Mouse (Mus musculus): ENCODE measurements around the gene Stxbp2.

Stxbp2 gene

DNA sequence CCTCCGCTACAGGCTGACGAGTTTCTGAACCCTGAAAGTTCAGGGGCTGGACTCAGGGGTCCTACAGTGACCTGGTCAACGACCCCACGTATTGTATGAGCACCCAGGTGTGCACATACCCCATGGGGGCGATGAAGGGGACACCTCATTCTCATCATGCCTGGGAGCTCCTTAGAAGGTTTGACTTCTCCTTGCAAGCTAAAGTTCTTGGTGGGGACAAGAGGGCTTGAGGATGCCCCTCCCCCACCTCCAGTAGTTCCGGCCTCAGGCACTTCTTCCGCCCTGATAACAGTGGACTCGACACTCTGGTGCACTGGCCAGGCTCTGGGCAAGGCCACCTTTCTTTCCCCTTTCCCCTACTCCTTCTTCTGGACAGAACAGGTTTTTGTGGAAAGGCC, 722 bp downstream of the Stxbp2 start:
- DNase-seq (ENCODE audit: low read depth, low spot score): no peak

DNA sequence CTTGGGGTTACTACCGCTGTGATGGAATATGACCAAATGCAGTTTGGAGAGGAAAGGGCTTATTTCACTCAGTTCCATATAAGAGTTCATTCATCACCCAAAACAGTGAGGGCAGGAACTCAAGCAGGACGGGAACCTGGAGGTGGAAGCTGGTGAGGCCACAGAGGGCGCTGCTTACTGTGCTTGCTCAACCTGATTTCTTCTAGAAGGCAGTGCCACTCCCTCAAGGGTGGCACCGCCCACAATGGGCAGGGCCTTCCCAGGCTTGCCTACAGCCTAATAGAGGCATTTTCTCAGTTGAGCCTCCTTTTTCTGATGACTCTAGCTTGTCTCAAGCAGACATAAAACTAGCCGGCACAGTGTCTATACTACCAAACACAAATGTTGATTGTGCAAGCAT, 15.0 kb downstream of the Stxbp2 start:
- no peak for DNase-seq (ENCODE audit: low read depth, low spot score)

DNA sequence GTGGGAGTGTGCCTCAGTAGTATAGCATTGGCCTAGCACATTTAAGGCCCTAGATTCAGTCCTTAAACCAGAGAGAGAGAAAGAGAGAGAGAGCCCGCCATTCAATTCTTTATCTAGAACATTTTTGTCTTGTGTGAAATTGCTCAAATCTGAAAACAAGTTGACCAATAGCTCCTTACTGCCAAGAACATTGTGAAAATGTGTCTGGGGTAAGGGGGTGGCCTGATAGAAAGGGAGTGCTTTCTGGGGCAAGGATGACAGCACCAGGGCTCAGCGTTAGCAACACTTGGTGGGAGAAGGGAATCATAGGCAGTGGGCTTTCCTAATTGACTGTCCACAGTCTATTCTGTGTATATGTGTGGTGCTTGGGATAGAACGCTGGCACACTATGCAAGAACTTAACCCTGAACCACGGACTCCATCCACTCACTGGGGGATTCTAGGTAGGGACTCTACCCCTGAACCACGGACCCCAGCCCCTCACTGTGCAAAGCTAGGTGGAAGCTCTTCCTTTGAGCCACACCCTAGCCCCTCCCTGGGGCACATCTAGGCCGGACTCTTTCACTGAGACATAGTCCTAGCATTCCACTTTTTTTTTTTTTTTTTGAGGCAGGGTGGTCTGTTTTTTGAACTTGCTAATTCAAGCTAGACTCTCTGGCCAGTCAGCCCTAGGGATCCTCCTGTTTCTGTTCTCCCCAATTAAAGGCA, 16.2 kb downstream of the Stxbp2 start:
- no peak for DNase-seq (ENCODE audit: low read depth, low spot score)

DNA sequence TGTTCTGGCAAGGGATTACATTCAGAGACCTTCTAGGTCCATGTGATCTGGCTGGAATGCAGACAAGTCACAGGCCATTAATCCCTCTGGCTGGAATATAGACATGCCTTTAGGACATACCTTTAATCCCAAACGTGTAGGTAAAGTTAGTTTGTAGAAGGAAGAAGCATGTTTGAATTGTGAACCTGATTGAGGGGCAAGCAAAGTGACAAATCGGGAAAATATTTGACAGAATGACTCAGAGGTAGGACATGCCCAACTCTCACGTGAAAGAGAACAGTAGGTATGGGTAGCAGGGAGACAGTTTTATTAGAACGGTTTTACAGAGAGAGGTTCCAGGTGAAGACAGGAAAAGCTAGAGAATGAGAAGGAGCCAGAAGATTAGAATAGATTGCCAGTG, 16.8 kb downstream of the Stxbp2 start:
- no peak for DNase-seq (ENCODE audit: low read depth, low spot score)

DNA sequence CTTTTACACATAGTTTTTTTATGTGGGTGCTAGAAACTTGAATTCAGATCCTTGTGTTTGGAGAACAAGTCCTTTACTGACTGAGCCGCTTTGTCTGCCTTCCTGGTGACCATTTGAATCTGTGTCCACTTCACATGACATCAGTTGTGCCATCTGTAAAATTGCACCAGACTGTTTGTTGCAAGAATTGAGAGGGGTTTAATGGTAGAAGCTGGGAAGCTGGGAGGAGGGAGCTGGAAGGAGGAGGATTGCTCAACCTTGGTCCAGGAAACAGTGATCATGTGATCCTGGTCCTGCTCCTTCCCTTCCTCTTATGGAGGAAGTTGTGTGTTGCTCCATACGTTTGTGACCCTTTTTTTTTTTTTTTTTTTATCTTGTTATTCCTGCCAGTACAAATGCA, 17.5 kb downstream of the Stxbp2 start:
- DNase-seq (ENCODE audit: low read depth, low spot score): no peak

DNA sequence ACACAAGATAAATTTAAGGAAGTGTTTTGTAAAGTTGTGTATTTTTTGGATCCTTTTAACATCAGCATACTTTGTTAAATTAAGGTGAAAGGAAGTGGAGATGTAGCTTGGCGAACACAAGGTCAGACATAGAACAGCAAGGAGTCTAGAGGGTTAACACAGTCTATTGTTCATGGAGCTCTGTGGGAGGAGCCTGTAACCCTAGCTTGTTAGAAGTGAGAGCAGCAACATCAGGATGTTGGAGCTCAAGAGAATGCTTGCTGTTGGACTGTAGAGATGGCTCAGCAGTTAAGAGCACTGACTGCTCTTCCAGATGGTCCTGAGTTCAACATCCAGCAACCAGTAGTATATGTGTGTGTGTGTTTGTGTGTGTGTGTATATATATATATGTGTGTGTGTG, 18.2 kb downstream of the Stxbp2 start:
- DNase-seq (ENCODE audit: low read depth, low spot score): no peak

DNA sequence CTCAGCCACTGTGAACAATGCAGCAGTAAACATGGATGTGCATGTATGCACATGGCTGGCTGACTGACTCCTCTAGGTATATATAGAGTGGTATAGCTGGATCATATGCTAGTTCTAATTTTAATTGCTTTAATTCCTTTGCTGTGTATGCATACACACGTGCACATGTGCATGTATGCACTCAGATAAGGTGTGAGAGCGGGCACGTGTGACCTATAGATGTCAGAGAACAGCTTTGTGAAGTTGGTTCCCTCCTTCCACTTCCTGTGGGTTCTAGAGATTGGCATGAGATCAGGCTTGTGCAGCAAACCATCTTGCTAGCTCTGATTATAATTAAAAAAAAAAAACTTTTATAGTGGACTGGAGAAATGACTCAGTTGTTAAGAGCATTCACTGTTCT, 22.1 kb downstream of the Stxbp2 start:
- DNase-seq (ENCODE audit: low read depth, low spot score): no peak

DNA sequence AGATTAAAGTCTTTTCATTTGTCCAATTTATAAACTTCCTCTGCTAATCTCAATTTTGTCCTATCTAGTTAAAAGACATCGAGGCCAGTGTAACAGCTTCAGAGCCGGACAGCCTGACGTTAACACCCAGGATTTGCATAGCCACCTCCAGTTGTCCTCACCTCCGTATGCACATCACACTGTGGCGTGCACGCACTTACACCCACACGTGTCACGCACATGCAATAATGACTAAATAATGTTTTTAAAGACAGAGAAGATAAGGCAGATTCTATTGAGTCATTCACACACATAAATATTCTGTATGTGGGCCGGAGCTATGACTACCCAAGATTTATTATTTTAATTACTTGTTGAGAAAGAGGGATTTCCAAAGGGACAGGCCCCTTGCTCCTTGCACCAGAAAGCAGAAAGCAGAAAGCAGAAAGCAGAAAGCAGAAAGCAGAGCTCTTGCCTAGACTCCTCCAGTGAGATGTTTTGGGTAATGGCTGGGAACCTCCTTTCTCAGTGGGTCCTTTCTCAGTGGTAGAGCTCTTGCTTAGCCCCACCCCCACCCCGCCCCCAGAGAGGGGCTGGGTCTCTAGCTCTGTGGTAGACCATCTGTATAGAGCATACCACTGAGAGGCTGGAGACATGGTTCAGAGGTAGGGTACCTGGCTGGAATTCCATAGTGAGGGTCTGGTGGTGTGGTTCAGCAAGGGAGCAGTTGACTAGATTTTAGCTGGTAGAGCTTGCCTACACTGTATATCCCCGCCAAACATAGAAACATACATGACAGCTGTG, 24.2 kb downstream of the Stxbp2 start:
- DNase-seq (ENCODE audit: low read depth, low spot score): no peak

DNA sequence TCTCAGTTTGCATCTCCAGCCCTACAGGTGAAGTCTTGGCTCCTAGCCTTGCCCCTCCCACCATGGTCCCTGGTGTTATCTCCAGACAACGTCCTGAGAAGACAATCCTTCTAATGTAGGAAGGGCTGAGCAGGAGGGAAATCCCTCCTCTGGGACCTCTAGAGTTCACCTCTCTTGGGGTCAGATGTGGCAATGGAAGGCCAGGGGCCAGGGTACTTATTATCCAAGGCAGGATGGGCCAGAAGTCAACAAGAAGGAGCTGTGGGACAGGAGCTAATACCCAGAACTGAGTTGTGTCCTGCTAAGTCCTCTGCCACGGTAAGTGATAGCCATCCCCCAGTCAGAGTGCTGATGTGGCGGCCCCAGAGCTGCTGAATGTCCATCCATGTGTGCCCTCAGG, 24.8 kb downstream of the Stxbp2 start, which contains the start of gene Retn:
Gene Retn, plus strand, starts transcription at position 245 of the 400 bp plus-strand sequence.
- no peak for DNase-seq (ENCODE audit: low read depth, low spot score)

DNA sequence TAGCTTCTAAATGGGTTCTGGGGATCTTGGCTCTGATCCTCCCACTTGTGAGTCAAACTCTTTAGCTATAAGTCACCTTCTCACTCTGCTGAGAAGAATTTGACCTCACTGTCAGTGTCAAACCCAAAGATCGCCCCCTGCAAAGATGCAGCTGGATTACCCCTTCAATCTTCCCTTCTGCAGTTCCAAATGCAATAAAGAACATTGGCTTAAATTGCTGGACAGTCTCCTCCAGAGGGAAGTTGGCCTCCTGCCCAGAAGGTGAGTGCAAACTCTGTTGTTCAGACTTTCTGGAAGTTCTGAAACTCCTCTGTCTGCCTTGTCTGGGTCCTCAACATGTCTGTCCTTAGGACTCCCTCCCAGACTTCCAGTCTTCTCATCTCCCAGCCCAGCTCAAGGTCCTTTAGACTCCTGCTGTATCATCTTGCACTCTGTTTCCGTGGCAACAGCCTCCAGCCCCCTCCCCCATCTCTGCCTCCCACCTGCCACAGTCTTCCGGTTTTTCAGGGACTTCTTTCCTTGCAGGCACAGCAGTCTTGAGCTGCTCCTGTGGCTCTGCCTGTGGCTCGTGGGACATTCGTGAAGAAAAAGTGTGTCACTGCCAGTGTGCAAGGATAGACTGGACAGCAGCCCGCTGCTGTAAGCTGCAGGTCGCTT, 26.1 kb downstream of the Stxbp2 start:
- DNase-seq (ENCODE audit: low read depth, low spot score): no peak

DNA sequence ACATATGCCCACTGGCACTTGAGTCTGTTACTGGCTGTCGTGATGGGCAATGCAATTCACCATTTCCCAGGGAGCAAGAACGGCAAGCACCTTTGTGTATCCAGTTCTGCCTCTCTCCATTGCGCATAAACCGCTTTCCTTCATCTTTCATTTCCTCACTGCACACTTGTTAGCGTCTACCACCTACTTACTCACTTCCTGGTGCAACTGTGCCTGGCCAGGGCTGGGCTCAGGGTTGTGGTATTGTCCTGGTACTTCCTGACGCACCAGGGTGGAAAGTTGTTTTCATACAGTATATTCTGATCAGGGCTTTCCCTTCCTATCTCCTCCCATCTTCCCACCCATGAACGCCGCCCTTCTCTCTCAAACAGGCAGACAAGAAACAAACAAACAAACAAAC, 30.1 kb downstream of the Stxbp2 start:
- no peak for DNase-seq (ENCODE audit: low read depth, low spot score)

DNA sequence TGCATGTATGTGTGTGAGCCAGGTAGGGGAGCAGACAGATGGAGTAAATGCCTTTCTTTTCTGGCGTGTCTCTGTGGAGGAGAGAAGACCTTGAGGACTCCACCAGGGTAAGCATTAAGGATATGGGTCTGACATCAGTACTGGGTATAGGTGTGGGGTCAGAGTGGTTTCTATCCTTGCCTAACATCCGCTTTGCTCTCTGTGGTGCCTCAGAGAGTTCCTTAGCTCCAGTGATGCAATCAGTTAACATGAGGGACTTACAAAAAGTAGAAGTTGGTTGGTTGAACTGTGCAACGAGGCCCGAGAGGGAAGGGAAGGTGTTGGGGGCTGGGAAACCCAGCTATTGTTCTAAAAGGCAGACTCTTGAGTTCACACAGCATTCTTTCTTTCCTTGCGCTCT, 33.6 kb downstream of the Stxbp2 start:
- DNase-seq (ENCODE audit: low read depth, low spot score): no peak

DNA sequence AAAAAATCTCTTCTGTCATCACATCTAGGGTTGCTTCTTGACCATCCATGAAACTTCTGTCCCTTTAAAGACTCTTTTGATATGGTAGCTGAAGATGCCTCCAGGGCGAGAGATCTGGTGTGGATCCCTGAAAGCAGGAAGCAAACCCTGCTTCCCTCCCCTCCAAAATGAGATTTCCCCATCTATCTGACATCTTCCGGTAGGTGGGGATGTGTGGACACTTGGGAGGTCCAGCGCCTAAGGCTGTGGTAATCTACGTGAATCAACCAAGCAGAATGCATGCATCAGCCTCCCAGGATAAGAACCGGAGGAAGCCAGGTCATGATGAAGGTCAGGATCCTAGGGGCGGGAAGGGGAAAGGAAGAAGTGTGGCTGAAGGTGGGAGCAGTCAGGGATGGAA, 34.8 kb downstream of the Stxbp2 start, which contains the start of gene Mcemp1:
Gene Mcemp1, plus strand, starts transcription at position 248 of the 400 bp plus-strand sequence.
- DNase-seq (ENCODE audit: low read depth, low spot score): no peak

DNA sequence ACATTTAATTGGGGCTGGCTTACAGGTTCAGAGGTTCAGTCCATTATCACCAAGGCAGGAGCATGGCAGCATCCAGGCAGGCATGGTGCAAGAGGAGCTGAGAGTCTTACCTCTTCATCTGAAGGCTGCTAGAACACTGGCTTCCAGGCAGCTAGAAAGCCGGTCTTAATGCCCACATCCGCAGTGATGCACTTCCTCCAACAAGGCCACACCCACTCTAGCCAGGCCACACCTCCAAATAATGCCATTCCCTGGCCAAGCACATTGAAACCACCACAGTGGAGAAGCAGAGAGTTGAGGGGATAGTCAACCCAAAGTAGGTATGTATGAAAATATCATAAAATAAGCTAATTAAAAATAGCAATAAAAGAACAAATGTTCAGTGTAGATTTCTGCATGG, 39.6 kb downstream of the Stxbp2 start:
- no peak for DNase-seq (ENCODE audit: low read depth, low spot score)

DNA sequence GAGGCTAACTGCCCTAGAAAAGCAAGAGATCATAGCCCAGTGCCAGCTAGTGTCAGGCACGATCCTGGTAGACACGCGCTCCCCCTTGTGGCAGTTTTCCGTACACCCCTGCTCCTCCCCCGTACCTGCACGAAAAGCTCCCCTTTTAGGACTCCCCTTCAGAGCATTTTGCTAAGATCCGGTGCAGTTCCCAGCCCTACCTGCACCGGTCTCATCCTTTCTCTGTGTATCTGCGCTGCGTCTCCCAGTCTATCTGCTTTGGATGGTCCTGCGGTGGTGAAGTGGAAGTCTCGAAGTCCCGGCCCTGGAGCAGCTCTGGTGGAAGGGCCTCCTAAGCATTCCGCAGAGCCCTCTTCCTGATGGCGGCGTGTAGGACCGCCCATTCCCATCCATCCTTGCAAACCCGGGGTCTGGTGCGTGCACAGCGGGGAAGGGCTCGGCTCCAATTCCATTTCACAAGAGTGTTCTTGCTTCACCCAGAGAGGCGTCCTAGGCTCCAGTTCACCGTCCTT, 41.3 kb downstream of the Stxbp2 start, which contains the start of gene Fcor:
Gene Fcor, minus strand, starts transcription at position 383 of the 512 bp plus-strand sequence.
- peak; percentile 75 for DNase-seq (ENCODE audit: low read depth, low spot score)

DNA sequence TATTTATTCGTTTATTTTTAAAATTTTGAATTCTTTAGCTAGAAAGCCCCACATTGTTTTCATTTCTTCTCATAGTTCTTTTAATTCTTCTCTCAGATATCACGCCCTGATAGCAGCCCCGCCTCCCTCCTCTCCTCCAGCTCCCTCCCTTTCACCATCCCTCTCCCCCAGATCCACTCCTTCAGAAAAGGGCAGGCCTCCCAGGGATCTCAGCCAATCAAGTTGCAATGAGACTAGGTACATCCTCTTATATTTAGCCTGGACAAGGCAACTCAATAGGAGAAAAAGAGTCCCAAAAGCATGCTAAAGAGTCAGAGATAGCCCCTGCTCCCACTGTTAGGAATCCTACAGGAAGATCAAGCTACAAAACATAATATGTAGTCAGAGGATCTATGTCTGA, 43.9 kb downstream of the Stxbp2 start:
- no peak for DNase-seq (ENCODE audit: low read depth, low spot score)

DNA sequence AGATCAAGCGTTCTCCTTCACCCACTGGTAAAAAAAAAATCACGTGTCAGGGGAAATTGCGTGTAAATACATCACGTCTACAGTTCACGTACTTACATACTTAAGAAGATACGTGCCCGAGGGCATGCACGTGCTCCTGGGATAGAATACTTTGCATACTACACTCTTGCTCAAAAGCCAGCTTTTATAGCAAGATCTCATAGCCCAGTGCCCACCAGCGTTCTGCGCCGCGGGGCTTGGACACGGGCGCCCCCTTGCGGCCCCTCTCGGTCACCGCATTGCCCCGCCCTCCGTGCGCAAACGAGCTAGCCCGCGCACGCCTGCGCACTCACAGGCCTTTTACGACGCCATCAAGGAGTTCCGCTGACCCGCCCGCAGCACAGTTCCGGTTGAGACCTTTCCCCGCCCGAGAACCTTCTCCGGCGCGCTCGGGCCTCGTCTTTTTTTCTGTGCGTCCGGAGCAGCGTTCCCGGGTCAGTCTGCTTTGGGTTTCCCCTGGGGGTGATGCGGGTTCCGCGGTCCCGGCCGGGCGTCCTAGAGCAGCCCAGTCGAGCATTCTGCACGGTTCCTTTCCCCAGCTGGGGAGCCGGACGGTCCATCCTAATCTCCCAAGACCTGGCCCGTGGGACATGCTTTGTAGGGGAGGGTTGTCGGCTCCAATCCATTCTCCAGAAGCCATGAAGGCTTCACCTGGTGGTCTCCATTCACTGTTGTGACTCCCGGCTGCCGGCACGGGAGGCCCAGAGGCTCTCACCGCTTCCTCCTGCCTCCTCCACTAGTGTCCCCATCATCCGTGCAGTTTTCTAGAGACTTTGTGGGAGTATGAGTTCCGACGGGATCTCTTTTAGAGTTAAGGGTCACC, 45.6 kb downstream of the Stxbp2 start, which contains the start of gene Trappc5:
Gene Trappc5, plus strand, starts transcription at position 169 of the 862 bp plus-strand sequence.
- peak; percentile 82 for DNase-seq (ENCODE audit: low read depth, low spot score)

DNA sequence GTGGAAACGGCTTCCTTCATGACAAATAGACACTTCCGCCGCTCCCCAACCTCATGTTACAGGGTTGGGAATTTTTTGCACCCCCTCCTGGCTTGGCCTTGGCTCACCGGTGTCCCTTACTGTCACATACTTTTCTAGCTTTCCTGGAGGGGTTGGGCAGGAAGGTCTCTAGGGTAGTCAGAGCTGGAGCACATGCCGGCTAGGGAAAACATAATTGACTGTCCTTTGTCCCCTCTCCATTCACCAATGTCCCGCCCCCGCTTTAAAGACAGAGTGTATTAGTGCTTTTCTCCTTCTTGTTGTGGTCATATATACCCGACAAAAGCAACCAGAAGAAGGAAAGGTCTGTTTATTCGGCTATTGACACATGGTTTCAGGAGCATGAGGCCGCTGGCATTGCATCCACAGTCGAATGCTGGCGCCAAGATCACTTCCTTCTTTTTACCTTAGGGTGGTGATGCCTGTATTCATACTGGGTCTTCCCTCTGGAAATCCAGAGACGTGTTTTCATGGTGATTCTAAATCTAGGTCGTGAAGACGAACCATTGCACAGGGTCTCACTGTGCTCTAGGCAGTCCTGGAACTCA, 46.3 kb downstream of the Stxbp2 start:
- DNase-seq (ENCODE audit: low read depth, low spot score): no peak

DNA sequence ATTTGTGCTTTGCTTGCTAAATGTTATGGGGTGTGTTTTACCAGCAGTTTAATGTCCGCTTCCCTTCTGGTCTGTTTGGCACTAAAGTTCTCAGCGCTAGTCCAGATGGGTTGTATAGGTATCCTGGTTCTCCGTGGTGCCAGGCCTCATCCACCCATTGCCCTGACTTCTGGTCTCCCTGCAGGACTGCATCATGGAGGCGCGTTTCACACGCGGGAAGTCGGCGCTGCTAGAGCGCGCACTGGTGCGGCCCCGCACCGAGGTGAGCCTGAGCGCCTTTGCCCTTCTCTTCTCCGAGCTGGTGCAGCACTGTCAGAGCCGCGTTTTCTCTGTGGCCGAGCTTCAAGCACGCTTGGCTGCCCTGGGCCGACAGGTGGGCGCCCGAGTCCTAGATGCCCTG, 48.1 kb downstream of the Stxbp2 start:
- no peak for DNase-seq (ENCODE audit: low read depth, low spot score)

DNA sequence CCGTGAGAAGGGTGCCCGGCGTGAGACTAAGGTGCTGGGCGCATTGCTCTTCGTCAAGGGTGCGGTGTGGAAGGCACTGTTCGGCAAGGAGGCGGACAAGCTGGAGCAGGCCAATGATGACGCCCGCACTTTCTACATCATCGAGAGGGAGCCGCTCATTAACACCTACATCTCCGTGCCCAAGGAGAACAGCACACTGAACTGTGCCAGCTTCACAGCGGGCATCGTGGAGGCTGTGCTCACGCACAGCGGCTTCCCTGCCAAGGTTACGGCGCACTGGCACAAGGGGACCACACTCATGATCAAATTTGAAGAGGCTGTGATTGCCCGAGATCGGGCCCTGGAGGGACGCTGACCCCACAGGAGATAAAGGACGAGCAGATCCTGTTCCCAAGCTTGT, 48.5 kb downstream of the Stxbp2 start:
- DNase-seq (ENCODE audit: low read depth, low spot score): no peak

DNA sequence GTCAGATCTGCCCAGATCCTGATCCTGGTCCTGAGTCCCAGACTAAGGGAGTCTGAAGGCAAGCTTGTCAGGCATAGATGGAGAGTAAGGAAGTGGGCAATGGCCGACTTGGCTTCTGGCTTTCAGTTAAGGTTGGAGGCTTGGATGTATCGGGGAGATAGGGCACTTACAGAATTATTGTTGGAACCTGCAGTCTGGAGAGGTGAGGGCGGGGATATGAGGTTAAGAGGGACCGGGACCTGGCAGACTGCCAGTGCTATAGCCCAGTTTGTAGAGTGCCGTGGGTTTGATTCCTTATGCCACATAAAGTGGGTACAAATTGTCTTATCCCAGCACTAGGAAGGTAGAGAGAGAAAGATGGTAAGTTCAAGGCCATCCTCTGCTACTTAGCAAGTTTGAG, 48.9 kb downstream of the Stxbp2 start:
- DNase-seq (ENCODE audit: low read depth, low spot score): no peak

Measured in telencephalon, adult 2 months (tissue).